Mouse (Mus musculus) bone marrow macrophage, adult 2 months (primary cell): ENCODE results near the gene Tspoap1.

Experiments
- CTCF ChIP-seq: IDR thresholded peaks from 2 replicates; pipeline ENCODE4 v1.5.1; 2012; ENCODE audit warnings: low read depth, mild to moderate bottlenecking, low read length, moderate library complexity
- POLR2A ChIP-seq: IDR thresholded peaks from 2 replicates; pipeline ENCODE4 v1.6.1; 2012; ENCODE audit warnings: mild to moderate bottlenecking, low read depth, low read length, borderline replicate concordance

DNA sequence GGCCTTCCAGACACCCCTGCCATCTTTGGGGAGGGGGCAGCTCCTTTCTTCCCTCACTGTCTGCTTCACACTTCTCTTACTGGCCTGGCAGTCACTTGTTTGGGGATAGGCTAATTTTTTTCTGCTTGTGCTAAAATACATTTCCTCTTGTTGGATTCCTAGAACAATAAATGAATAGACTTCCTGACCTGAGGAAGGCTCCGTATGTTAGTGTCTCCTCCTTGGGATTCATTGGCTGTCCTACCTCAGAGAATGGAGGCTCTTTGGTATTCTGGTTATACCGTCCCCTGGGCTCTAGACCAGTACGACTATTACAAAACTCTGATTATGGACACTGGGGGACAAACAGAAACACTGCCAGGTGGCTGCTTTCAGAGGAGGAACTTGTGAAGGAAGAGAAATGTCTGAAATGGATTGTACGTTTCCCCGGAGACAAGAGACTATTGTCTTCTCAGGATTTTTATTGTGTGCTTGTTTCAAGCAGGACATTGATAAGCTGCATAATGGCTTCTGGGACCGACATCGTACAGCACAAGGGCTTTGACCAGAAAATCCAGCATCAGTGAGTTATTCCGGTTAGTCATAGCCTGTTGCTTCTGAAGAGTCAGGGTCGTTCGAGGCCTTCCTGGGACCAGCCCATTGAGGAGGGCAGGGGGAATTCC, 68.0 kb downstream of the Tspoap1 start, which contains the start of gene Lpo:
- no peak for TF ChIP-seq POLR2A
- no peak for TF ChIP-seq CTCF
